Mouse (Mus musculus): ENCODE measurements at regions not wholly inside any gene's neighbourhood (a gene's known extent, or its start where the extent isn't known, plus 50 kb on each side); places are given as distances from the start of the nearest gene placed in this dataset.

GRCm38 (mm10) chr4:55704921-55705320 lies 172.7 kb upstream of the Klf4 start:
- TF ChIP-seq CTCF (IDR thresholded peaks at IDR 0.05; ENCODE audit: low read depth), result no peak
- WGBS, result 77% methylated on average over 4 of the region's 4 CpGs

GRCm38 (mm10) chr4:55703346-55703916 lies 171.2 kb upstream of the Klf4 start:
- H3K9ac ChIP-seq (replicated peaks; ENCODE audit: low read length), result no peak overlapping the region
- H3K27ac ChIP-seq, result no peak overlapping the region
- H3K4me3 ChIP-seq (ENCODE audit: low read length), result no peak overlapping the region
- ATAC-seq, result no peak
- H3K4me2 ChIP-seq (ENCODE audit: low read depth, low read length), result no peak overlapping the region
- no peaks in the 10 kb centered on the region for H3K36me3 ChIP-seq (ENCODE audit: insufficient read depth, low read length)
- TF ChIP-seq CTCF (IDR thresholded peaks at IDR 0.05; ENCODE audit: low read depth), result no peak
- no peaks in the 10 kb centered on the region for H3K27me3 ChIP-seq (ENCODE audit: insufficient read depth, low read length)
- no peak for DNase-seq (ENCODE audit: low spot score)
- H3K4me1 ChIP-seq (ENCODE audit: insufficient read depth, low read length), result no peaks in the 10 kb centered on the region
- no peaks in the 10 kb centered on the region for H3K9me3 ChIP-seq (ENCODE audit: low read length)
- 60% methylated on average over 2 of the region's 2 CpGs for WGBS

More at GRCm38 (mm10) chr4:55704921-55705320, 172.7 kb upstream of the Klf4 start:
- no peak overlapping the region for H3K4me3 ChIP-seq (ENCODE audit: low read length)
- H3K9ac ChIP-seq (replicated peaks; ENCODE audit: low read length), result no peak overlapping the region
- no peaks in the 10 kb centered on the region for H3K27me3 ChIP-seq (ENCODE audit: insufficient read depth, low read length)
- no peaks in the 10 kb centered on the region for H3K9me3 ChIP-seq (ENCODE audit: low read length)
- ATAC-seq (no peak), DNase-seq (ENCODE audit: low spot score) (no peak)
- H3K4me2 ChIP-seq (ENCODE audit: low read depth, low read length), result no peak overlapping the region
- H3K36me3 ChIP-seq (ENCODE audit: insufficient read depth, low read length), result no peaks in the 10 kb centered on the region
- H3K4me1 ChIP-seq (ENCODE audit: insufficient read depth, low read length), result no peaks in the 10 kb centered on the region
- H3K27ac ChIP-seq, result no peak overlapping the region

GRCm38 (mm10) chr4:55701334-55701733 lies 169.1 kb upstream of the Klf4 start:
- H3K4me2 ChIP-seq (ENCODE audit: low read depth, low read length), result no peak overlapping the region
- no peaks in the 10 kb centered on the region for H3K36me3 ChIP-seq (ENCODE audit: insufficient read depth, low read length)
- H3K4me1 ChIP-seq (ENCODE audit: insufficient read depth, low read length), result no peaks in the 10 kb centered on the region
- no peak for ATAC-seq
- no peak for TF ChIP-seq CTCF (IDR thresholded peaks at IDR 0.05; ENCODE audit: low read depth)
- DNase-seq (ENCODE audit: low spot score), result no peak
- no peak overlapping the region for H3K9ac ChIP-seq (replicated peaks; ENCODE audit: low read length)
- H3K27me3 ChIP-seq (ENCODE audit: insufficient read depth, low read length), result no peaks in the 10 kb centered on the region
- 73% methylated on average over 2 of the region's 2 CpGs for WGBS
- H3K27ac ChIP-seq, result no peak overlapping the region
- no peaks in the 10 kb centered on the region for H3K9me3 ChIP-seq (ENCODE audit: low read length)
- no peak overlapping the region for H3K4me3 ChIP-seq (ENCODE audit: low read length)

- no peak overlapping the region for H3K27ac ChIP-seq
- DNase-seq (ENCODE audit: low spot score) (no peak), ATAC-seq (no peak)
- H3K4me1 ChIP-seq (ENCODE audit: insufficient read depth, low read length), result no peaks in the 10 kb centered on the region
- no peaks in the 10 kb centered on the region for H3K9me3 ChIP-seq (ENCODE audit: low read length)
- H3K27me3 ChIP-seq (ENCODE audit: insufficient read depth, low read length), result no peaks in the 10 kb centered on the region
- TF ChIP-seq CTCF (IDR thresholded peaks at IDR 0.05; ENCODE audit: low read depth), result no peak
- H3K36me3 ChIP-seq (ENCODE audit: insufficient read depth, low read length), result no peaks in the 10 kb centered on the region
- no peak overlapping the region for H3K4me3 ChIP-seq (ENCODE audit: low read length)
- H3K9ac ChIP-seq (replicated peaks; ENCODE audit: low read length), result no peak overlapping the region
- H3K4me2 ChIP-seq (ENCODE audit: low read depth, low read length), result no peak overlapping the region
- 71% methylated on average over 8 of the region's 8 CpGs for WGBS
These were observed 167.7 kb upstream of the Klf4 start for GRCm38 (mm10) chr4:55699917-55700316.

GRCm38 (mm10) chr4:55699161-55699560 lies 166.9 kb upstream of the Klf4 start:
- DNase-seq (ENCODE audit: low spot score), result no peak
- 68% methylated on average over 5 of the region's 5 CpGs for WGBS
- H3K4me3 ChIP-seq (ENCODE audit: low read length), result no peak overlapping the region
- H3K4me2 ChIP-seq (ENCODE audit: low read depth, low read length), result no peak overlapping the region
- no peak for TF ChIP-seq CTCF (IDR thresholded peaks at IDR 0.05; ENCODE audit: low read depth)
- H3K9ac ChIP-seq (replicated peaks; ENCODE audit: low read length), result no peak overlapping the region
- H3K36me3 ChIP-seq (ENCODE audit: insufficient read depth, low read length), result no peaks in the 10 kb centered on the region
- no peak overlapping the region for H3K27ac ChIP-seq
- no peaks in the 10 kb centered on the region for H3K9me3 ChIP-seq (ENCODE audit: low read length)
- no peaks in the 10 kb centered on the region for H3K27me3 ChIP-seq (ENCODE audit: insufficient read depth, low read length)
- no peak for ATAC-seq
- H3K4me1 ChIP-seq (ENCODE audit: insufficient read depth, low read length), result no peaks in the 10 kb centered on the region

- Histone ChIP-seq H3K4me3 (ENCODE audit: low read length) (no peak overlapping the region), H3K27me3 (ENCODE audit: insufficient read depth, low read length) (no peaks in the 10 kb centered on the region), H3K9me3 (ENCODE audit: low read length) (no peaks in the 10 kb centered on the region), H3K4me2 (ENCODE audit: low read depth, low read length) (no peak overlapping the region), H3K36me3 (ENCODE audit: insufficient read depth, low read length) (no peaks in the 10 kb centered on the region), H3K9ac (replicated peaks; ENCODE audit: low read length) (no peak overlapping the region), H3K27ac (no peak overlapping the region), H3K4me1 (ENCODE audit: insufficient read depth, low read length) (no peaks in the 10 kb centered on the region)
- ATAC-seq, result no peak
- WGBS, result 43% methylated on average over 12 of the region's 12 CpGs
- TF ChIP-seq CTCF (IDR thresholded peaks at IDR 0.05; ENCODE audit: low read depth), result no peak
- peak; percentile 39 for DNase-seq (ENCODE audit: low spot score)
These were observed 164.8 kb upstream of the Klf4 start for GRCm38 (mm10) chr4:55697108-55697507.

- Histone ChIP-seq H3K27ac (no peak overlapping the region), H3K36me3 (ENCODE audit: insufficient read depth, low read length) (no peaks in the 10 kb centered on the region), H3K27me3 (ENCODE audit: insufficient read depth, low read length) (no peaks in the 10 kb centered on the region), H3K4me3 (ENCODE audit: low read length) (no peak overlapping the region), H3K4me2 (ENCODE audit: low read depth, low read length) (no peak overlapping the region), H3K9me3 (ENCODE audit: low read length) (no peaks in the 10 kb centered on the region), H3K4me1 (ENCODE audit: insufficient read depth, low read length) (no peaks in the 10 kb centered on the region), H3K9ac (replicated peaks; ENCODE audit: low read length) (no peak overlapping the region)
- WGBS, result 22% methylated on average over 1 of the region's 1 CpGs
- DNase-seq (ENCODE audit: low spot score) (peak; percentile 66), ATAC-seq (no peak)
- no peak for TF ChIP-seq CTCF (IDR thresholded peaks at IDR 0.05; ENCODE audit: low read depth)
These were observed 164.2 kb upstream of the Klf4 start for GRCm38 (mm10) chr4:55696428-55696827.

All from hindbrain, postnatal 0 days (tissue).